Mouse (Mus musculus) C2C12 (cell line): ENCODE data around the gene Ccdc171. TPM values are rescaled to one million over a fixed set of nuclear protein-coding genes. Genes with fewer than 3 reads are reported as not detected.
A peak's percentile ranks its signal among the peaks of the same experiment; 100 is the strongest.

Experiments
- H3K27me3 ChIP-seq: one replicate; pipeline ENCODE4 v1.6.1; 2011; ENCODE audit not compliant: control insufficient read depth, insufficient read depth, insufficient read length
- H3K36me3 ChIP-seq: one replicate; pipeline ENCODE4 v1.6.1; 2011; ENCODE audit not compliant: control insufficient read depth, insufficient read depth
- H3K4me3 ChIP-seq: one replicate; pipeline ENCODE4 v1.5.1; 2011; ENCODE audit warnings: mild to moderate bottlenecking, control low read depth; ENCODE audit not compliant: poor library complexity, insufficient read depth, severe bottlenecking
- H3K79me2 ChIP-seq: one replicate; pipeline ENCODE4 v1.6.1; 2011; ENCODE audit not compliant: control insufficient read depth, insufficient read depth
- H3K79me3 ChIP-seq: one replicate; pipeline ENCODE4 v1.6.1; 2011; ENCODE audit warnings: low read depth, control low read depth
- H3ac ChIP-seq: one replicate; pipeline ENCODE3; 2011; ENCODE audit warnings: low read depth; ENCODE audit not compliant: control insufficient read depth, insufficient read length
- CEBPB ChIP-seq: IDR thresholded peaks from one replicate; pipeline ENCODE4 v1.6.1; 2011; ENCODE audit warnings: low read depth, mild to moderate bottlenecking, control low read depth, moderate library complexity
- CTCF ChIP-seq: IDR thresholded peaks from one replicate; pipeline ENCODE4 v1.5.1; 2011; ENCODE audit not compliant: control insufficient read depth, insufficient read depth, insufficient read length
- FOSL1 ChIP-seq: IDR thresholded peaks from one replicate; pipeline ENCODE4 v1.8.0; 2011; ENCODE audit warnings: mild to moderate bottlenecking, low read length; ENCODE audit not compliant: poor library complexity, insufficient read depth, severe bottlenecking
- MAX ChIP-seq: IDR thresholded peaks from one replicate; pipeline ENCODE4 v1.6.1; 2011; ENCODE audit warnings: mild to moderate bottlenecking, control low read depth
- MYOD1 ChIP-seq: IDR thresholded peaks from one replicate; pipeline ENCODE4 v1.6.1; 2011; ENCODE audit warnings: low read depth; ENCODE audit not compliant: control insufficient read depth, insufficient read length
- MYOG ChIP-seq: IDR thresholded peaks from one replicate; pipeline ENCODE4 v1.6.1; 2011; ENCODE audit not compliant: control insufficient read depth, insufficient read length; ENCODE audit errors: extremely low read depth
- USF1 ChIP-seq: IDR thresholded peaks from one replicate; pipeline ENCODE4 v1.6.1; 2011; ENCODE audit warnings: low read depth, mild to moderate bottlenecking, control low read depth, moderate library complexity
- polyA plus RNA-seq: library from polyadenylated mRNA; unstranded; fragments of >200 nt; fragmentation: generic; extraction: Trizol; gene quantifications from one replicate; pipeline ENCODE4 v1.2.1, GENCODE M21; 2012; ENCODE audit warnings: missing spikeins

Gene Ccdc171
- polyA plus RNA-seq, 1 experiment: 0.37 TPM

DNA sequence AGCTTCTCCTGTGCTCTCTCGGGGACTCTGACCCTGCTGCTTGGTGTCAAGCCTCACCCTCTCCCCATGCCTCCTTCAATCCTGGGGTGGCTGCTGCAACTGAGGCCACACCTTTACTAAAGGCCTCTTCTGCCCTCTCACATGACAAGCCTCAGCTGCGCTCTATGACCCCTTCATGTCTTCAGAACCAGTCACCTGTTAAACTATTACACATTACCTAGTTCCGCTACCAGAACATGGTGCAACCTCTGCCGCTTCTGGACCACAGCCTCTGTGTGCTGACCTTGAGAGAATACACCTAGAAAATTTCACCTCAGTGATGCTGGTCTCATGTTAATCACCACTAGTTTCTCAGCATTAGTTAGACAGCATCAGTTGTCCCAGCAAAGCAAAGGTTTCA lies 254.7 kb downstream of the Ccdc171 start:
- TF ChIP-seq USF1: no peak
- no peak for TF ChIP-seq MAX
- no peak for TF ChIP-seq FOSL1
- no peak for TF ChIP-seq MYOG
- TF ChIP-seq MYOD1: no peak
- TF ChIP-seq CEBPB: no peak
- no peak for TF ChIP-seq CTCF
- Histone ChIP-seq H3ac (no peak overlapping the region), H3K79me2 (no peaks in the 10 kb centered on the region), H3K79me3 (no peaks in the 10 kb centered on the region), H3K36me3 (no peaks in the 10 kb centered on the region), H3K4me3 (no peak overlapping the region), H3K27me3 (no peaks in the 10 kb centered on the region)

DNA sequence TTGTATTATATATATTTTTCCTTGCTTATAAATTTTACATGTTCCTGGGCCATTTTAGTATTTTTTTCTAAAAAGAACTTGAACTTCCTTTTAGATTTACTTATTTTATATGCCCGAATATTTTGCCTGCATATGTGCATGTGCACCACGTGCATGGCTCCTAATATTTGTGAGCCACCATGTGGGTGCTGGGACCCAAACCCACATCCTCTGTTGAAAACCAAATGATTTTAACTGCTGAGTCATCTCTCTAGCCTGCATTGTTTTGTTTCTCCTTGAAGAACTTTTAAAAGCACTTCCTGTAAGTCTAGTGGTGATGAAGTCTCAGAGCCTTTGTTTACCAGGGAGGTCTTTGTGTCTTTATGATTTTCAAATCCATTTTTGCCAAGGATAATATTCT lies 259.8 kb downstream of the Ccdc171 start:
- no peaks in the 10 kb centered on the region for H3K36me3 ChIP-seq
- H3ac ChIP-seq: no peak overlapping the region
- TF ChIP-seq MYOD1 (no peak), MAX (peak; percentile 67), CTCF (no peak), MYOG (no peak)
- no peak overlapping the region for H3K4me3 ChIP-seq
- no peaks in the 10 kb centered on the region for H3K79me2 ChIP-seq
- no peaks in the 10 kb centered on the region for H3K27me3 ChIP-seq
- H3K79me3 ChIP-seq: no peaks in the 10 kb centered on the region

DNA sequence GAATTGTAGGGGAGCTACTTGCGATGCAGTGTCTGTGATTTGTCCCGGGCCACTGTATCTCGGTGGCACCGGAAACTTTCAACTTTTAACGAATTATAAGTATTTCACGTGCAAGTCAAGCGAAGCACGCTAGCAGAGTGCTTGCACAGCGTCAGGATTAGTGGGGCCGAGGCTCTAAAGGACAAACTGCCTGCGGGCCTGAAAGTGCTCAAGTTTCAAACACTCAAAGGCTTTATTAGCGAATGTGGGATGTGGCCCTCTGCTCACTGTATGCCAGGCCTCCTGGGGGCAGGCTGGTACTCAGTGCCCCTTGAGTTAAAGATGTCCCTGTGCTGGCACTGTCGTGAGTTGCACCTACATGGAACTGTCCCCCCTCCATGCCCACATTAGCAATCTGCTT lies 266.5 kb downstream of the Ccdc171 start:
- Histone ChIP-seq H3ac (no peak overlapping the region), H3K79me2 (no peaks in the 10 kb centered on the region), H3K27me3 (no peaks in the 10 kb centered on the region), H3K36me3 (no peaks in the 10 kb centered on the region), H3K79me3 (no peaks in the 10 kb centered on the region), H3K4me3 (no peak overlapping the region)
- TF ChIP-seq CTCF (no peak), MYOD1 (no peak), FOSL1 (no peak), MYOG (no peak), USF1 (no peak), MAX (no peak), CEBPB (no peak)

DNA sequence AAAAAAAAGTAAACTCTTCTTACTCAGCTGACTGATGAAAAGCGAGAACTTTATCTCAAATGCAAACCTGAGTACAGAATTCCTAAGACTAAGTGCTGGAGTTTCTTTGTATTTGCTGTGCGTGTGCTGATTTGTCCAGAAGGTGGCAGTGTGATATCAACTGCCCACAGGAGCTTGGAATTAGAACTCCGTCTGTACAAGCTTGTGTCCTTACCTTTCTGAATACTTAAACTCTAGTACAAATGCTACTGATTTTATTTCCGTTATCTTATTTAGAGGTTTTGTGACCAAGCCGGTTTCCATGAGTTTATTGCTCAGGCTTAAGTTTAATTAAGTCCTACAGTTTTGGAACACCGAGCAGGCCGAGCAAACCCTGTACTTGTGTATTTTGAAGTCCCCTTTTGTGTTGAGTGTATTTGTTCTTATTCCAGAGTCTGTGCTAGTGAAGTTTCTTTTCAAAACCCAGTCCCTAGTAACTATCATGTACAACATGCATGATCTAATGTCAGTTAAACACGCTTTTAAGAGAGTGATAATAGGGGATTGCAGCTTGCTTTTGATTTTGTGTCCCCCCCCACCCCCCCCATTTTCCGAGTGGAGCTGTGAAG lies 269.1 kb downstream of the Ccdc171 start:
- Histone ChIP-seq H3K79me3 (no peaks in the 10 kb centered on the region), H3K27me3 (no peaks in the 10 kb centered on the region), H3K4me3 (no peak overlapping the region), H3ac (no peak overlapping the region), H3K79me2 (no peaks in the 10 kb centered on the region), H3K36me3 (no peaks in the 10 kb centered on the region)
- peak; percentile 25 for TF ChIP-seq CTCF
- TF ChIP-seq MAX: no peak
- TF ChIP-seq MYOD1: no peak
- TF ChIP-seq MYOG: no peak
- no peak for TF ChIP-seq FOSL1
- TF ChIP-seq USF1: no peak

DNA sequence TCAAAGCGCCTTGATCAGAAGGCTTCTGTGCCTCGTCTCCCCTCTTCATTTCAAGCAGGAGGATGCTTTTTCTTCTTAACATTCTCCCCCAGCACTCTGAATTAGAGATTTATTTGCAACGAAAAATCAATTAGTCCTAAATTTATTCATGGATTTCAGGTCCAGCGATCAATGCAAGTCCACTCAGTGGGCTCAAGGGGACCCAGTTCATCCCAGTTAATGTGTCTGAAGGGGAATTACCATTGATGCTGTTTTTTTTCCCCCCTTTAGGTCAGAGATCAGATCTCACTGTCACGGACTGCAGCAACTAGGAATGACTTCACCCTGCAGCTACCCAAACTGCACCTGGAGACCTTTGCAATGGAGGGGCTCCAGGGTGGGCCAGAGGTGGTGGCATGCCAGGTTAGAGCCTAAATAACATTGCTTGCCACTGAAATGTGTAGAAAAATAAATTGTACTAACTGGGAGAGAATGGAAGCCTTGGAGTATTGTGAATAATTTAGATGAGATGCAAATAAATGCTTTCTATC lies 269.6 kb downstream of the Ccdc171 start:
- H3K79me3 ChIP-seq: no peaks in the 10 kb centered on the region

DNA sequence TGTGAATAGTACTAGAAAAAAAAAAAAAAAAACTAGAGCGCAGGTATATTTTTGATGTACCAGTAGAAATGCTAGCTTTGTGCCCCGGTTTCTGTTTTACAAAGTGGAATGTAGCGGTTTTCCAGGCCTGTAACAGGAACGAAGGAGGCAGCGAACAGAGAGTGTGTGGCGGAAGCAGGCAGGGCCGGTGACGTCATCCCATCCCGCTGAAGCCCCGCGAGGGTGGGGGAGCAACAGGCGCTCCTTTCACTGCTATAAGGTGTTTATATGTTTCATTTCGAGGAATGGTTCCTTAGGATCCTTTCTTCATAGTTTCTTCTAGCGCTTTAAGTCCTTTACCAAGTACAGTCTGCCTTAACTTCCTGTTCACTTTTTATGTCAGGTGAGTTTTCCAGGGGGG lies 272.6 kb downstream of the Ccdc171 start:
- Histone ChIP-seq H3K79me2 (no peaks in the 10 kb centered on the region), H3K4me3 (no peak overlapping the region), H3K27me3 (no peaks in the 10 kb centered on the region), H3K79me3 (no peaks in the 10 kb centered on the region), H3ac (no peak overlapping the region), H3K36me3 (no peaks in the 10 kb centered on the region)
- TF ChIP-seq MYOD1: no peak
- no peak for TF ChIP-seq CTCF
- TF ChIP-seq MYOG: no peak
- no peak for TF ChIP-seq MAX
- no peak for TF ChIP-seq FOSL1
- TF ChIP-seq USF1: no peak
- TF ChIP-seq CEBPB: no peak

More for the DNA sequence above, 269.6 kb downstream of the Ccdc171 start:
- Histone ChIP-seq H3ac (no peak overlapping the region), H3K27me3 (no peaks in the 10 kb centered on the region), H3K36me3 (no peaks in the 10 kb centered on the region), H3K79me2 (no peaks in the 10 kb centered on the region), H3K4me3 (no peak overlapping the region)
- TF ChIP-seq MYOD1 (no peak), MAX (no peak)
